ENCODE assay signal across 25 mouse cellular contexts in genomic region chr16:11701579-11701978, GRCm38 (mm10).
"Had no signal": no experiment of that assay in that cellular context is flagged by ENCODE, and none has a peak within 500 bp of the region (broad histone marks: within the 10 kb centered on the region; RNA-seq: fewer than 3 reads in every experiment).

No protein-coding gene starts in this region.

- H3K9me3 ChIP-seq: heart, embryonic 10.5 days; heart, embryonic 13.5 days; heart, embryonic 15.5 days; hindbrain, embryonic 13.5 days; hindbrain, embryonic 15.5 days; kidney, embryonic 15.5 days; limb, embryonic 13.5 days; limb, embryonic 15.5 days; liver, embryonic 15.5 days had no signal

- DNase-seq: gastrocnemius, postnatal 14 days; gastrocnemius, postnatal 36 days; heart, adult 18-20 months; heart, postnatal 14 days; heart, postnatal 36 days; kidney, adult 11 months; kidney, adult 2 months; kidney, adult 9 months; kidney, postnatal 14 days; kidney, postnatal 36 days; layer of hippocampus, adult 9-11 months; layer of hippocampus, postnatal 36 days; left cerebral cortex, postnatal 4 days had no signal

- H3K4me1 ChIP-seq: heart, embryonic 10.5 days; hindbrain, embryonic 13.5 days; hindbrain, embryonic 15.5 days; kidney, embryonic 15.5 days; limb, embryonic 13.5 days; limb, embryonic 15.5 days had no signal

- H3K27ac ChIP-seq: heart, embryonic 10.5 days; heart, embryonic 13.5 days; heart, embryonic 15.5 days; hindbrain, embryonic 13.5 days; hindbrain, embryonic 15.5 days; hindbrain, postnatal 0 days; kidney, embryonic 15.5 days; kidney, postnatal 0 days; limb, embryonic 13.5 days; limb, embryonic 15.5 days; liver, embryonic 15.5 days had no signal

- H3K4me3 ChIP-seq: heart, embryonic 10.5 days; heart, embryonic 13.5 days; heart, embryonic 15.5 days; hindbrain, embryonic 13.5 days; hindbrain, embryonic 15.5 days; kidney, embryonic 15.5 days; limb, embryonic 13.5 days; limb, embryonic 15.5 days; liver, embryonic 15.5 days had no signal

- H3K4me2 ChIP-seq: heart, embryonic 13.5 days; heart, embryonic 15.5 days; hindbrain, embryonic 13.5 days; hindbrain, embryonic 15.5 days; kidney, embryonic 15.5 days; limb, embryonic 13.5 days; limb, embryonic 15.5 days; liver, embryonic 15.5 days had no signal

- H3K36me3 ChIP-seq: heart, embryonic 10.5 days; heart, embryonic 13.5 days; heart, embryonic 15.5 days; hindbrain, embryonic 13.5 days; hindbrain, embryonic 15.5 days; kidney, embryonic 15.5 days; limb, embryonic 13.5 days; limb, embryonic 15.5 days; liver, embryonic 15.5 days had no signal

- H3K9ac ChIP-seq: heart, embryonic 13.5 days; heart, embryonic 15.5 days; hindbrain, embryonic 13.5 days; hindbrain, embryonic 15.5 days; kidney, embryonic 15.5 days; limb, embryonic 13.5 days; limb, embryonic 15.5 days; liver, embryonic 15.5 days had no signal

- ATAC-seq: hindbrain, postnatal 0 days; intestine, embryonic 16.5 days had no signal

- H3K27me3 ChIP-seq: heart, embryonic 13.5 days; heart, embryonic 15.5 days; hindbrain, embryonic 13.5 days; hindbrain, embryonic 15.5 days; kidney, embryonic 15.5 days; limb, embryonic 13.5 days; limb, embryonic 15.5 days; liver, embryonic 15.5 days had no signal
